Mouse (Mus musculus): Measurements from ENCODE around the gene Thap3.

Gene Thap3

GRCm38 (mm10) chr4:151983560-151983959 lies 5.2 kb downstream of the Thap3 start:
- no peak for DNase-seq (ENCODE audit: low spot score)

DNA sequence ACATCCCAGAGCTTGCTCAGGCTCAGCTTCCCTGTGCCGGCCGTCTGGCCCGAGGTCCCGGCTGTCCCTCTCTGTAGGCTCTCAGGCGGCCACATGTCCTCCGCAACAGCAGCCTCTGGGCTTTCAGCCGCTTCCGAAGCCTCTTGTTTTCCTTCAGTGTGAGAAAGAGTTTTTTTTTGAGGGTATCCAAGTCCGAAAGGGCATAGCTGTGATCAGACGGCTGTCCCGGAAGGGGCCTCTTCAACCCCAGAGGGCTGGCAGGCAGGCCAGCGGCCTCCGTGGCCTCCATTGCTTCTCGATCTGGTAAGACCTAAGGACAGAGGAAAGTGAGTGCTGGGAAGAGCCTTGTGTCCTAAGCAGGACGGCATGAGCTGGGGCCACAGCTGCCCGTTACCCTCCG lies 5.8 kb downstream of the Thap3 start:
- DNase-seq (ENCODE audit: low spot score) = no peak

DNA sequence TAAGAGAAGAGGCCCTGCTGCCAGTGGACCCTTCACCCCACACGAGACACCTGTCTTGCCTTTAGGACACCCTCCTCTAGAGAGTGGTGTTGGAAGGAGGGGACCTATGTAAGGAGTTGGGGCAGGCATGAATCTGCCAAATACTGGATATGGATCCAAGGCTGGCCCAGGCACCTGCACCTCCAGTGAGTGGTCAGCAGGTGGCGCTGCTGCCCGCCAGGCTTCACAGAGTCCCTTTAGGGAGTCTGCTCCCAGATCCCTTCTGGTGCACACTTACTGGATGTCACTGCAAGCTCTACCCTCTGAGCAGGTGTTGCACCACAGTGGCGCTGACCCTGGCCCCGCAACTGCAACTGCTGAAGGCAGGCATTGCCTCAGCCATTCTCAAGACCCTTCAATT lies 7.4 kb downstream of the Thap3 start:
- DNase-seq (ENCODE audit: low spot score) = no peak

DNA sequence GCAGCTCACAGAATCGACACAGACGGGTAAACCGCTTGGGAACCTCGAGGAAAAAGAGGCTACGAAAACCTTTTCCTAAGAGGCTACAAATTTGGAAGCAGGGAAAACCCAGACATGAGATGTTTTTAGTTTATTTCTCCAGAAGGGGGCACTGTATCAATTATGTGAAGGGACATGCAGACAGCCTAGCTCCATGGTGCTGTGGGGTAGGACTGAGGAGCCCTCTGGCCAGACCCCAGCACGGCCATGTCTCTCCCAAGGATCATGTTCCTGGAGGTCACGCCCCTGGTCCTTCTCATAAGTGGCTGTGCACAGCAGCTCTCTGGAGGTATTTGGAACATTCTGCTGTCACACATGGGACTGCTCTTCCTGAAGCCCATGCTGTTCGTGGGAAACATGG lies 8.1 kb downstream of the Thap3 start:
- no peak for DNase-seq (ENCODE audit: low spot score)

- DNase-seq (ENCODE audit: low spot score) = peak; percentile 58
These were observed 11.0 kb downstream of the Thap3 start for GRCm38 (mm10) chr4:151977748-151978147.

- DNase-seq (ENCODE audit: low spot score) = no peak
These were observed 13.4 kb downstream of the Thap3 start for GRCm38 (mm10) chr4:151975441-151975840.

DNA sequence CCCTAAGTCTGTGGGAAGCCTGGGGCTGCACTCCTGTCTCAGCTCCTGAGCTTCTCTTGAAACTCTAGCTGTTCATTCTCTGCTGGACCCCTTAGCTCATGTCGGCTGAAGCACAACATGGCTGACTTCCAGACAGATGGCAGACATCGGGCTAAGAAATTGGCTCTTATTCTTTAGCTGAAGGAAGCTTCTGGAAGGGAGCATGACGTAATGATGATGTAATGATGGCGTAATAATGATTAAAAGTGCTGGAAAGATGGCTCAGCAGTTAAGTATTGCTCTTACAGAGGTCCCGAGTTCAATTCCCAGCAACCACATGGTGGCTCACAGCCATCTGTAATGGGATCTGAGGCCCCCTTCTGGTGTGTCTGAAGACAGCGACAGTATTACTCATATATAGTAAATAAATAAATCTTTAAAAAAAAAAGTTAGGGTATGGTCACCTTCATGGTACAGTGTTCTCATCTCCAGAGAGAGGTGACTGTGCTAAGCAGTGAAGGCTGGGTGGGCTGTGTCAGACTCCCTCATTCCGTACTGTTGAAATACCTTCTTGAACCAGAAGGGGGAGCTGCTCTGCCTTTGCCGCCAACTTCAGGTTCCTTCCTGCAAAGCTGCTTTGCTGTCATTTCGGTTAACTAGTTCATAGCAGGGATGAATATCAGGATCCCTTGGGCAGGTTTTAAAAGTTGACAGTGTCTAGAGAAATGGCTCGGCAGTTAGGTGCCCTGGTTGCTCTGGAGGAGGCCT lies 16.4 kb downstream of the Thap3 start:
- DNase-seq (ENCODE audit: low spot score) = no peak

GRCm38 (mm10) chr4:151968204-151968921 lies 20.4 kb downstream of the Thap3 start:
- no peak for DNase-seq (ENCODE audit: low spot score)

GRCm38 (mm10) chr4:151962817-151963216 lies 26.0 kb downstream of the Thap3 start:
- no peak for DNase-seq (ENCODE audit: low spot score)

DNA sequence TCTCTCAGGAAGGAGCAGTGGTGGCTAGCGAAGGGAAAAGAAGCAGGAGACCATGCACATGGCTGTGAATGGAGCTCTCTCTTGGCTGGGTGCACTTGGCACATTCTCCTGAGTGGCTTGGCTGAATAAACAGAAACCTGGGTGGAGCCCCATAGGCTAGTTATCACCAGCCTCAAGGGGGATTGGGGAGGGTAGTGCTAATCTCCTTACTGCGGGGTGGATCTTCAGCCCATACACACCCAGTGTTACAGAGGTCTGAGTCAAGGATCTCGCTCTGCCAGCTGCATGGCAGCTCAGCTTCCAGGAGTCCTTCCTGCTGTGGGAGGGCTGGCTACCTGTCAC lies 28.3 kb downstream of the Thap3 start:
- peak; percentile 32 for DNase-seq (ENCODE audit: low spot score)

- DNase-seq (ENCODE audit: low spot score) = no peak
These were observed 28.8 kb downstream of the Thap3 start for GRCm38 (mm10) chr4:151959849-151960512.

GRCm38 (mm10) chr4:151957584-151958315 lies 31.0 kb downstream of the Thap3 start:
- DNase-seq (ENCODE audit: low spot score) = no peak

DNA sequence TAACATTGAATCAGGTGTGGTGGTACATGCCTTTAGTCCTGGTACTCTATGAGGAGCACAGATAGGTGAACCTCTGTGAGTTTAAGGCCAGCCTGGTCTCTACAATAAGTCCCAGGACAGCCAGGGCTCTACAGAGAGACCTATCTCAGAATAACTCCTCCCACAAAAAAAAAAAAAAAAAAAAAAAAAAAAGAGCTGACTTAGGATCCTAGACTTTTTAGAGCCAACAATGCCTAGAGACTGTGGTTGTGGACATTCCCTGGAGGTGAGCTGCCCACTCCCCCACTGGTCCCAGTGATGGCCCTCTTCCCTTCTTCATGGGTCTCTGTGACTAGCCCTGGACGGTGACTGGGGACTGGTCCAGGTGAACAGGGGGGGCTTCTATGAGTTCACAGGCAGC lies 33.0 kb downstream of the Thap3 start:
- no peak for DNase-seq (ENCODE audit: low spot score)

GRCm38 (mm10) chr4:151953209-151953608 lies 35.6 kb downstream of the Thap3 start:
- peak; percentile 86 for DNase-seq (ENCODE audit: low spot score)

GRCm38 (mm10) chr4:151948497-151949471 lies 40.0 kb downstream of the Thap3 start:
- no peak for DNase-seq (ENCODE audit: low spot score)

DNA sequence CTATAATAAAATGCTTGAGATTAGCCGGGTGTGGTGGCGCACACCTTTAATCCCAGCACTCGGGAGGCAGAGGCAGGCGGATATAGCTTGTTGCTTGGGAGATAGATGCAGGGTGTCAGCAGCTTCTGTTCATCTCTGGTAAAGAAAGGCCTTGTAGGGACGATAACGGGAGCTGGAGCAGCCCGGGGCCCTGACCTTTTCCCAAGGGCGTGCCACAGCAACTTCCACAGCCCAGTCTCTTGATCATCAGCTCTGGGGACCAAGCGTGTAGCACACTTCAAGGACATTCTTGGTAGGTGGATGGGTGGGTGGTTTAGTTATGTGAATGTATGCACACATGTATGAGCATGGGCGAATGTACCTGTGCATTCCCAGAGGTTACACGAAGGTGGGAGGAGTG lies 42.6 kb downstream of the Thap3 start:
- no peak for DNase-seq (ENCODE audit: low spot score)

DNA sequence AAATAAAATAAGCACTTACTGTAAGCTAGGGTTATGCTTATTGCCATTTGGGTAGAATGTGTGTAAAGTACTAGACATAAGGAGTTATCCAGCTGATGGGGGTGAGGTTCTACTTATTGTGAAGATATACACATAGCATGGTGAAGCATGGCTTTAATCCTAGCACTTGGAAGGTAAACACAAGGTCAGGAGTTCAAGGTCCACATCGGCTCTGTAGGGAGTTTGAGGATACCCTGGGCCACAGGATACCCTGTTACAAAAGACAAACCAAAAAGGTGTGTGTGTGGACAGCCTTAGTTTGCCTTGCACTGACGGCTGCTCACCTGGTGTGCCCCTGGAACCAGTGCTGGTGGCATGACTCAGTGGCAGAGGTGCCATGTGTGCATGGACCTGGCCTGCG lies 50.7 kb downstream of the Thap3 start:
- DNase-seq (ENCODE audit: low spot score) = peak; percentile 56

DNA sequence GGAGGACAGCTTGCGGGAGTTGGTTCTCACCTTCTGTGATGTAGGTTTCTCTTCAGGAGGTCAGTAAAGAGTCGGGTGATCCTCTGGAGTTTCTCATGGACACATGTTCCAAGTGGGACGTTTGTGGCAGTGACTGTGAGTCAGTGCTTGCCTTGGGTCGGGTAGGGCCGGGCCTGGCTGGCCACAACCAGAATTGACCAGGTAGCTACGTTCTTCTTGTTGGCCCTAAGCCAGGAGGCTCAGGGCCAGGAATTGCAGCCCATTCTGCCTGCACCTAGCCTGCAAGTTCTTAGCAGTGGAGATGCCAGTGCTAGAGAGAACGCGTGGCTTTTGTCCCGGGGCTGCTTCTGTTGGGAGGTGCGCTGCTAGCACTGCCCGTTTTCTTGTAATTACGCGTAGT lies 51.4 kb downstream of the Thap3 start:
- DNase-seq (ENCODE audit: low spot score) = peak; percentile 68

- DNase-seq (ENCODE audit: low spot score) = peak; percentile 32
These were observed 54.6 kb downstream of the Thap3 start for GRCm38 (mm10) chr4:151934215-151934572.

DNA sequence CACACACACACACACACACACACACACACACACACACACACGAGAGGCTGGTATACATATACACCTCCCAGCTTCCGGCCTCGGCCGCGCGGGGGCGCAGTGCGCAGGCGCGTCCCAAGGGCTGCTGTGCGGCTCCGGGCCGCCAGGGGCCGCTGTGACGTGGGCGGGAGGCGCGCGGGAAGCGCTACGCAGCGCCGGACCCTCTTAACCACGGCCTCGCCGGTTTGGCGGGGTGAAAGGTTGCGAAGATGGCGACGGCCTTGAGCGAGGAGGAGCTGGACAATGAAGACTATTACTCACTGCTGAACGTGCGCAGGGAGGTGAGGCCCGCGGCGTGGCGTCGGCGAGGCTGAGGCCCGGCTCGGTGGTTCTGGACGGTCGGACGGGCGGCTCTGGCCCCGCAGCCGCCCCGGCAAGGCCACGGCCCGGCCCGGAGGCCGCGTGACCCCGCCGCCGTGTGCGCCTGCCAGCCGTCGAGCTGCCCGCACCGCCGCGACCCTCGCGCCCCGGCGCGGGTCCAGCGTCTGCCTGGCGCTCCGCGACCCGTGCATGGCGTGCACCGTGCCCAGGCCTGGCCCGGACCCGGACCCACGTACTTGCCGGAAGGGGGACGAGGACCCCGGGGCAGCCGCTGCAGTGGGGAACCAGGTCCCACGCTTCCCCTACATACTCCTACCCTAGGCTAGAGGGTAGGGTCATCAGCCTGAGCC lies 55.1 kb downstream of the Thap3 start, which contains the start of gene Dnajc11:
TSS of gene Dnajc11 (plus strand) at position 187 of the 710 bp plus-strand sequence.
- peak; percentile 89 for DNase-seq (ENCODE audit: low spot score)
